Mouse (Mus musculus): ENCODE results near the gene Slco3a1.

Slco3a1 gene

DNA sequence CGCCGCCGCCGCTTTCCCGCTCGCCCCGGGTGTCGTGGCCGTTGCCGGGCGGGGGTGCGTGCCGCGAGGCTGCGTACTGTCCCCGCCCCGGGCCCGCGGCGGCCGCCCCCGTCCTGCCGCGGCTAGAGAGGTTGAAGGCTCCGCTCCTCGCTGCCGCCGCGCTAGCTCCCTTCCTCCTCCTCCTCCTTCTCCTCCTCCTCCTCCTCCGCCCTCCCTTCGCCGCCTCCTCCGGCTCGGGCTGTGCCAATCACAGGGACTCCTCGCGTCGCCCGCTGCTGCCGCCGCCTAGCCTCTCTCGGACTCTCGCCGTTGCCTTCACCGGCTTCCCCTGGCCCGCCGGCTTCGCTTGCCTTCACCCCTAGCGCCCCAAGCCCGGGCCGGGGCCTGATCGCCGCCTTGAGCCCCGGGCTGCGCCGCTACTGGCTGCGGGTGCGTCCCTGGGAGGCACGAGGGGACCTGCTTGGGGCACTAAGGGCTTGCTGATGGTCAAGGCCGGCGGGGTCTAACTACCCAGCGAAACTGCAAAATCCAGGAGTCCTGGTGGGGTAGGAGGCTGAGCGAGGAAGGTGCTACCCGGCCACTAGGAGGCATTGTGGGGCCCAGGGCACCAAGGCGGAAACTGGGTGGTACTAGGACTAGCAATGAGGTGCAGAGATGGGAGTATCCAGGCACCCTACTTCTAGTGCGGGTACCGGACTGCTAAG is at the start of gene Slco3a1:
Gene Slco3a1 (minus strand): TSS at position 173 of the 704 bp plus-strand sequence.
- DNase-seq (ENCODE audit: low read depth, low spot score): no peak

DNA sequence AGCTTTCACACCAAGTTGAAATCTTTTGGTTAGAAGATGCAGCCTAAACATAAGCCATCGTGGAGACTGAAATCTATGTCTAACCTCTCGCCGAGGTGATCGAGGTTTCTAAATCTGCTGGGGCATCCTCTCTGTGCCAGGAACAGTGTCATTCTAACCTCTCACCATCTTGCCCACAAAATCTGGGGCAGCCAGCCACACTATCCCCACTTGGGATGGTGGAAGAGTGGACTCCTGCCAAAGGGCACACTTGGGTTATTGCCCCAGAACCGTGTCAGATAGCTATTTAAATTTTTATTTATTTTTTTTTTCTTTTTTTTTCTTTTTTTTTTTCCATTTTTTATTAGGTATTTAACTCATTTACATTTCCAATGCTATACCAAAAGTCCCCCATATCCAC is 46.4 kb upstream of the Slco3a1 start:
- DNase-seq (ENCODE audit: low read depth, low spot score): no peak

DNA sequence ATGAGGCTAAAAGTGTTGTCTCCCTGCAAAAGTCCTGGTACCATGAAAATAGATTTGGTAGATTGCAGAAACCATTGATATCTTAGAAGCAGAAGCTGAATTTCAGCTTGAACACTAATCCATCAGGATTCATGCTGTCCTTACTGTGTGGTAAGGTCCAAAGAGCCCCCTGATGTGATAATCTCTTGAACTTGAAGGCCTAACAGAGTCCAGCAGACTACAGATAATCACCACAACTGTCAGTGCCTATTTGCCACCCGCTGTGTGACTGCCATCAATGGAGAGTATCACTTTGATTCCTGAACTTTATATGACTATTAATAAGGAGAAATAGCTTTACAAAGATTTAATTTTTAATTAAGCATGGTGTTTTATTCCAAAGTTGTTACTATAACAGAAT is 24.8 kb upstream of the Slco3a1 start:
- no peak for DNase-seq (ENCODE audit: low read depth, low spot score)

DNA sequence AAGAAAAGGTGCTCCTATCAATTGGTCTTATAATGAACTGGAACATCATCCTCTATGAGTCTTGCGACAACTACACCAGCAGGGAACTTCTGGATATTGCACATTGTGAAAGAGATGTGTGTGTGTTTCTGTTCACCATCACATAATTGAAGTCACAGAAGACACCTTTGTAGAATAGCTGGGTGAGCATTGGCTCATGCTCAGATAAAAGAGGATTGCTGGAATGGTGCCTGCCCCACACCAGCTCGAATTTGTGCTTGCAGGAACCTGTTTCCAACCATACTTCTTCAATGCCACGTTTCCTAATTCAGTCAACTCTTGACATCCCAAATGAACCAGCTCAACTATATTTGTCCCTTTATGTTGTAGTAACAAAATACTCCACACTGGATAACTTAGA is 21.1 kb upstream of the Slco3a1 start:
- no peak for DNase-seq (ENCODE audit: low read depth, low spot score)

DNA sequence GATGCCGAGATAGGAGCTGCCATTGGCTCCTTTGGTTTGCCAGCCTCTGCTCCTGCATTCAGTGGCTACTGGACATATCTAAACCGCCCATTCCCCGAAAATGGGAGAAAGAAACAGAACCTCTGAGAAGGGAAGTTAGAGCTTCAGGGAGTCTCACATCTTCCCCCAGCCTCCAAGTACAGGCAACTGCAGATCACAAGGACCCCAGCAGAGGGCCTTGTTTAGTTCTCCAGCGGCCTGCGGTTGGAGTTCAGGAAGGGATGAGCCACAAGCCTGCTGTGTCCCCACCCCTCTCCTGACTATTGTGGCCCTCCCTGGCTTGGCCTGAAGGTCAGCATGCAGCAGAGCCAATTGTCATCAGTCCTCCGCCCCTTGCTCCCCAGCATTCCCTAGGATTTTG is 836 bp upstream of the Slco3a1 start:
- DNase-seq (ENCODE audit: low read depth, low spot score): no peak

DNA sequence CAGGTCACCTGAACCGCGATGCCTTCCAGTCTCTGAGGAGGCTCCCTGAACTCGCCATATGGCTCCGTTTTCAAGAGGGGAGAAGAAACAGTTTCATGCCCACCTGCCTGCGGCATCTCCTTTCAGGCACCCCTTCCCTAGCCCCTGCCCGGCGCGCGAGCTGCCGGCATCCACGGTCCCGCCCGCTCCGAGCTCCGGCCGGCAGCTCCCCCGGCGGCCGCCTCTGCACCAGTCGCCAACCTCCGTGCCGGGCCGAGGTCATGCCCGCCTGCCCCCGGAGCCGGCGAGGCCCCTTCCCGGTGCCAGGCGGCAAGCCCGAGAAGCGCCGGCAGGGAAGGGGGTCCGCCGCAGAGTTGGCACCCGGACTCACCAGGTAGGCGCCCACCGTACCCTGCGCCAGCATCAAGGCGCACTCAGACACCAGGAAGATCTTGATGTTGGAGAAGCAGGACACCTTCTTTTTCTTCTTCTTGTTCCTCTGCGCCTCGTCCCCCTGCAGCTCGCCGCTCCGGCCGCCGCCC is 479 bp downstream of the Slco3a1 start:
- DNase-seq (ENCODE audit: low read depth, low spot score): no peak

DNA sequence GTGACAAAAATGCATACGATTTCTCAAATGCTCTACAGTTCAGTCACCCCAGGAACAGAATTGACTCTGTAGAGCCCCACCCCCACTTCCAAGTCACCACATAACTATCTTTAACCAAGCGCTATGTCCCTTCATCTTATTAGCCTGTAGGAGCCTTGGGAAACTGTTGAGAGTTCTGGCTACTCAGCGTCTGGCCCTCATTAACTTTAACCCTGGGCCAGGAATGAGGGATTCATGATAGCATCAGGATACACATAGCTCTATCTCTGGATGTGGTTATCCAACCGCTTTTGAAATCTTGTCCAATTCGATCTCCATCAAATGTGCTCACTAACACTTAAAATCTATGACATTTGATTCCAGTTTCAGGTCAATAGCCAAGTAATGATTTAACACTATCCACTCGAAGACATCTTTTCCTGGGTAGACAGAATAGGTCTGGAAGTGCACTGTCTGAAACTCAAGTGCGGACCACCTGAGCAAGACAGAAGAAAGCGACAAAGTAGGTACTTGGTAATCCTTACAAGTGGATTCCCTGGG is 1.4 kb downstream of the Slco3a1 start:
- no peak for DNase-seq (ENCODE audit: low read depth, low spot score)

DNA sequence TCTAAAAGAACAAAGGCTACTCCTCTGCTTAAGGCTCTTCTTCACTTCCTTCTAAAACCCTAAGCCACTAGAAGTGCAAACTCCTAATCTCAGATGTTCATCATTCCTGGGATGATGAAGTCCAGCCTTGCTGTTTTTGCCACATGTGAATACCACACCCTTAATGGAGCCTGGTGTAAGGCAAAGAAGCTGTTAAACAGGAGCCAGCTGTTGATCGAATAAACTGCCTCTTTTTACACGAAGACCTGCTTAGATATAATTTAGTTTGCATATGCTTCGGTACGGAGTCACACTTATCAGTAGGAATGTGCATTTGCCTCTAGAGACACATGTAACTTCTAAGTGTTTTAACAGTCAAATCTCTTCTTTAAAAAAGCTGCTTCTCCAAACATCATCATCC is 2.0 kb downstream of the Slco3a1 start:
- no peak for DNase-seq (ENCODE audit: low read depth, low spot score)

DNA sequence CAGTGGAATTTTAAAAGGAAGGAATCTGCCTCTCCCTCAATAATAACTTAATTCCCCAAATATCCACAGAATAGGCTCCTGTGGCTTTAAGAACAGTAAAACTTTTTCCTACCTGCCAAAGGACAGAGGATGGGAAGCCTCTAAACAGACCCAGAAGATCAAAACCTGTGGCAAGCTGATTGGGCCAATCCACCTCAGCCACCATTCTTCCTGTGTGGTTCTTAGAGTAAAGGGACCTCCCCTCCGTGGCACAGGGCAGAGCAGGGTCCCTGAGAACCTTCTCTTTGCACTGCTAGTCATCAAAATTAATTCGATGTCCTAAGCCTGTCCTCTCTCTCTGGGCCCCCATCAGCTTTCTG is 2.6 kb downstream of the Slco3a1 start:
- no peak for DNase-seq (ENCODE audit: low read depth, low spot score)

DNA sequence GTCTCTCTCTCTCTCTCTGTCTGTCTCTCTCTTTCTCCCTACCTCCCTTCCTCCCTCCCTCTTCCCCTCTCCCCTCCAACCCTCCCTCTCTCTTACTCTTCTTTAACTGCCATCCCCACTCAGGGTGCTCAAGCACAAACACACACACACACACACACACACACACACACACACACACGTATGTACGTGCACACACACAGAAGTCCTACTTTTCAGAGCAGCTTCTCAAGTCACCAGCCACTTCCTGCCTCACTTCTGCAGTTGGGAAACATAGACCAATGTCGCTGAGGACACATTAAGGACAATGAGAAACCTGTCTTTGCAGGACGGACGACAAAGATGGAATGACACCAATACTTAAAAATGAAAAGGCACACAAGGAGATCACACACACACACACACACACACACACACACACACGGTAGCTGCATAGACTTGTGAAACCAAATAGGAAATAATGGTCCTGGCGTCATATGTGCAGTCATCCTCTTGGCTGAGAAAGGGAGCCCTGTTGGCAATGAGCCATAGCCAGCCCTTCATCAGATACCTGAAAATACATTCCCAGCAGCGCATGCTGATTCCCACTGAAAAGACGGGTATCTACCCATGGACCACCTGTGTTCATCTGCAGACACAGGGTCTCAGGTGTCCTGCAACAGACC is 3.1 kb downstream of the Slco3a1 start:
- no peak for DNase-seq (ENCODE audit: low read depth, low spot score)

DNA sequence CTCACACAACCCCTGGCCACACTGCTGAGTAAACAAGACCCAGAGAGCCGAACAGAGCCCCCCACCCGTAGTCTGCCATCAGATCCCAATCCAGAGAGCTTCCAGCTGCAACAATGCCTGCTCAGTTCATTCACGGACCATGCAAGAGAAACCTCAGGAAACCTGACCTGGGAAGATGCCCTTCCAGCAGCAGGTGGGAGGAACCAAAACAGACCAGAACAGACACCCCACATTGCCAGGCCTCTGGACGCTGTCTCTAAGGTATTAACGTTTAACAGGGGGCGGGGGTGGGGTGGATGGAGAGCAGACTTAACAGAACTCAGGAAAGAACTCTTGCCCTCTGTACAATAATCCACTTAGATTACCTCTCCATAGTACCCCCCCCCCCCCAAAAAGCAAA is 4.9 kb downstream of the Slco3a1 start:
- no peak for DNase-seq (ENCODE audit: low read depth, low spot score)

DNA sequence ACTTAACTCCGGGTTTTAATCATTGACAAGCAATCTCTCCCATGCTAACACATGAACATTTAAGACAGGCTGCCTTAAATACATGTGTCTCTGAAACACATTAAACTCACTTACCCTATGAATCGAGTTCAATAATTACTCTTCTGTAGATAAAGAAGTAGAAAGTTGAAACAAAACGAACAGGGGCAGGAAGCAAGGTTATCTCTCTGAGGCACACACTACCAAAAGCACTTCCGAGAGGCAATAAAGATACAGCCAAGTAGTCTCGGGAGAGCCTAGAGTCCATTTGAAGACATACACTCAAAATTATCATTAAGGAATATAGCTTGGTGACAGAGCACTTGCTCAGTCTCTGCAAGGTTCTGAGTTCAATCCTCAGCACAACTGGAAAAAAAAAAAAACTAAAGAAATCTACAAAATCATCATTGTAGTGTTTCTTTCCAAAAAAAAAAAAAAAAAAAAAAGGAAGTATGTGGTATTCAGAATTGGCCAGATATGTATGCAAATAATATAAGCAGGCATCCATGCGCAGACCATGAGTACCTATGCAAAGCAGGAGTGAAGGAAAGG is 5.5 kb downstream of the Slco3a1 start:
- DNase-seq (ENCODE audit: low read depth, low spot score): no peak

DNA sequence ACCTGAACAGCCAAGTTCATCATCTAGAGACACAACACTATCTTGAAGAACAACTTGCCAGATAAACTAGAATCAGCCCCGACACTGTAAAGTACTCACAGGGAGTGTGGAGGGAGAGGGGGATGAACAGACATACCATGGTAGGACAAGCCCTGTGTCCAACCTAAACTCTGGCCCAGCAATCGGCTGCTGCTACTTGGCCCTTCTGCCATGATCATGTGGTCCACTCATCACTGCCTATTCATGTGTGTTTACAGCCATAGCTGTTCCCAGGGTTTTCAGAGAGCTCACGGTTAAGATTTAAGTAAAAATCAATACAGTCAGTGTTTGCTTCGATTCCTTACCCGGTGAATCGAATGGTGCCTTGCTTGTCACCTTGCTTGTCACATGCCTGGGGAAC is 7.9 kb downstream of the Slco3a1 start:
- DNase-seq (ENCODE audit: low read depth, low spot score): no peak

DNA sequence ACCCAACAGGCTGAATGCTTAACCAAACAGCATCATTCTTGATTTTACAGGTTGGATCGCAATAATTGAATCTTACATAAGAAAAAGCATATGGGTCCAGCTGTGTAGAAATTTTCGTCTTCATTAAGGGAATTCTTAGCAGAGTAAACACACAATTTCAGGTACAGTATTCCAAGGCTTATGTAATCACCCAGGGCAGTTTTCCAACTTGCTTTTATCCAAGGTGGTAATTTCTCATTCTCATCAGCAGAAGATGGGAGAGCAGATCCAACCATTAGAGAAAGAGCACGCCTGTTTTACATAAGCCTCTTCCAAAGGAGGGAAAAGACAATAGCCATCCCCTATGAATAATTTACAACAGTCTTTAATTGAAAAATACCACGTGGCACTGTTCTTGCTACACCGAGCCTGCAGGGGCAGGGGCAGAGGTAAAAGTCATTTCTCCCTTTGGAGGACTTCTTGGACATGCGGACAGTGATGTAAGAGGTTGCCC is 9.0 kb downstream of the Slco3a1 start:
- no peak for DNase-seq (ENCODE audit: low read depth, low spot score)

DNA sequence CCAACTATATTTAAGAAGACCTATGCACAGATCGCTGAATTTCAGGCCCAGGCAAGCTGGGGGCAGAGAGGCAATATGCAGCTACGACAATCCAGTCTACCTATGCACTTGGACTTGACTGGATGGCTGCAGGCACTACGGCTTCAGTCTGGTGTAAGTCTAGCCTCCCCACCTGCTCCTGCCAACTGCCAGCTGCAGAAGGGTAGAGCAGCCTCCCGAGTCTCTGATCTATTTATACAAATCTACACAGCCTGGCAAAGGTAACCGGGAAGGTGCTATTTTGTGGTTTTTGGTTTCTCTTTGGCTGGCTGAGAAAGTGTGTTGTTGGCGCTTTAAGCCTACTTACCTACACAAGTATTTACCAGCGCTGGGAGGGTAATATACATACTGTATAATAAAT is 10.3 kb downstream of the Slco3a1 start:
- no peak for DNase-seq (ENCODE audit: low read depth, low spot score)

DNA sequence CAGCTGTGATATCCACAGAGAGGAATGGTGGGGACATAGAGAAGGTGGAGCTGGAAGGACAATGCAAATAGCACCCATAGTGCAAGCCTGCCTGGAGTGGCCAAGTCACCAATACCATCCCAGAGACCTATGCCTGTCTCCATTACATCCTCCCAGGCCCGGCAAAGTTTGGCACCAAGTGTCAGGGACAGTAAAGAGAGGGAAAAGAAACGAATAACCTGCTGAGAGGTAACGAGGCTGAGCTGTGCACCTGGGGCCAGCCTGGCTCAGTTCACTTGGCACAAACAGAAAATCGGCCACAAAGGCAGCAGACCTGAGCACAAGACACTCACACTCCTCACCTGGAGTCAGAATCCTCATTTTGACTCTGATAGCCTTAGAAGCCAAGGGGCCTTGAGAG is 12.6 kb downstream of the Slco3a1 start:
- no peak for DNase-seq (ENCODE audit: low read depth, low spot score)

DNA sequence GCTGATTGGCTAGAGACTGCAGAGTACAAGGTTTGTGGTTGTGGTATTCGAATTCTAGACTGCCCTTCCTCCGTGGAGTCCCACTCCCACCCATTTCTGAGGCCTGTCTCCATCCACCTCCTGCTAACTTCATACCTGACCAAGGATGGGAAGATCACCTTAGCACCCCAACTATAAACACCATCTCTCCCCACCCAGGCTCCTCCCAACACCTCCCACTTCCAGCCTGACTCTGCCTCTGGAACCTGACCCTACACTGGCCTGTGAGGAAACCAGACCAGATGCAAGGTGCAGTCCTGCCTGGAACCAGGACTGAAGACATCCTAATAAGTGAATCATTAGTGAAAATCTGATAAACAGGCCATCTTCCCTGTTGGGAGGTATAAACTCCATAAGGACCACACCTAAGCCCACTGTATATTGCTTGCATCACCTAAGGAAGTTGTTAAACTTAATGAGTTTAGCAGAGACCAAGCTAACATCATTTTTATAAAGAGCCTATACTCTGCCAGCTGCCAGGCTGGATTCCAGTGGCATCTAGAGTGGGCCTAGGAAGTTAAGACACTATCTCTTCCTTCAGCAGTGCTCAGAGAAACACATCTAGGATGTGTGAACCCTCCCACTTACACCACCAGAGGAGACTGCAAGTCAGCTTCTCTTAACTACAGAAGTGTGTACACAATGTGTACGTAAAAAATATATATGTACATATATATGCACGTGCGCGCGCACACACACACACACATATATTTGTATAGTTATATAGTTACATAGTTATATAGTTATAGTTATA is 13.5 kb downstream of the Slco3a1 start:
- no peak for DNase-seq (ENCODE audit: low read depth, low spot score)

DNA sequence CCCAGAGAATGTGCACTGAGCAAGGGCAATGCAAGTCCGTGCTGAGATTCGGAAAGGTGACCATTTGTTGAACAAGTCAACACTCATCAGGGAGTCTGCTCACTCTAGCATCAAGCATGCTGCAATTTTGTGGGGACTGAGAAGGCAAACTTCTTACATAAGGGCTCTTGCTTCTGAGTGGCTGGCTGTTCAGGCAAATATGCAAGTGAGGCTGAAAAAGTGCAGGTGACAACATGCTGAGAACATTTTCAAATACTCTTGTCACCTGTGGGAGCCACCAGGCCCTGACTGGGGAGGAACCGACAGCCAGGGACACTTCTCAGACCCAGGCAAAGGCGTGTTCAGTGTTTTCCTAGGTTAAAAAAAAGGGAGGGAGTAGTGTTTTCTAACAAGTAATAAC is 18.4 kb downstream of the Slco3a1 start:
- DNase-seq (ENCODE audit: low read depth, low spot score): no peak

DNA sequence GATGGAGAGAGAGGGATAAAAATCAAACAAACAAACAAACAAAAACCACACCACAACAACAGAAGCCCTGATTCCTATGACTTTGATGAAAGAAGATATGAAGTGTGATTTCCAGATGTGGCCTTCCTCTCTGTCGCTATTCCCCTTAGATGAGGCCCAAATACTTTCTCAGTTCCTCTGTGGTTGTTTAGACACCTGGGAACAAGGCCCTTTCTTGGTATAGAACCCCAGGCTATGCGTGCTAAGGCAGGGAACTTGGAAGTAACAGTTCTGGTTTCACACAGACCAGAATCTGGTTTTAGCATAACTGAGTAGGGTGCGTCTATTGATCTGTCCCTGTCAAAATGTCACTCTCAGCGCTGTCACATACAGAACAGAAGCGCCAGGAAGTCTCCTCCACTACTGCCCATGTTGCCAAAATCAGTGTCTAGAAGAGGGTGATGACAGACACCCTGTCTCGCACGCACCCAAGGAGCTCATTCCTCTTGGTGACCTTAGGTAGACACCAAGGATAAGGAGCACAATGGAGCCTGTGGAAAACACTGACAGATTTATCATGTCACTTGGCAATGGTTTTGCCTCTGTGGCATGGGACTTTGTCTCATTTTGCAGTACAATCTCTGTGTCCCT is 23.0 kb downstream of the Slco3a1 start:
- DNase-seq (ENCODE audit: low read depth, low spot score): no peak

DNA sequence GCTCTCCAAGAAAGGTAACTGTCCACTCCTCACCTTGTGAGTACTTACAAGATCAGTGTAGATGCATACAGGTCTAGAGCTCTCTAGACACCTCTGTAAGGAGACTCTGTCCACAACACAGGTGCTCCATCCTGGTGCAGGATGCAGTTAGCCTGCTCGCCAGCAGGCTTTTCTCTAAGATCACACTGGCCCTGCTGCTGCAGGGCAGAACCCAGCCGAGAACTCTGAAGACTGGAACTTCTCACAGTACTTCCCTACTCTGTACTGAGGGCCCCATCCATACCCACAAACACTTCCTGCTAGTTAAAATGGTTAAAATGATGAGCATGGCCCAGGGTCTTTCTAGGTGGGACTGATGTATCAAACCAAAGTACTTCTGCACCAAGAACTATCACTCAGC is 24.7 kb downstream of the Slco3a1 start:
- no peak for DNase-seq (ENCODE audit: low read depth, low spot score)

DNA sequence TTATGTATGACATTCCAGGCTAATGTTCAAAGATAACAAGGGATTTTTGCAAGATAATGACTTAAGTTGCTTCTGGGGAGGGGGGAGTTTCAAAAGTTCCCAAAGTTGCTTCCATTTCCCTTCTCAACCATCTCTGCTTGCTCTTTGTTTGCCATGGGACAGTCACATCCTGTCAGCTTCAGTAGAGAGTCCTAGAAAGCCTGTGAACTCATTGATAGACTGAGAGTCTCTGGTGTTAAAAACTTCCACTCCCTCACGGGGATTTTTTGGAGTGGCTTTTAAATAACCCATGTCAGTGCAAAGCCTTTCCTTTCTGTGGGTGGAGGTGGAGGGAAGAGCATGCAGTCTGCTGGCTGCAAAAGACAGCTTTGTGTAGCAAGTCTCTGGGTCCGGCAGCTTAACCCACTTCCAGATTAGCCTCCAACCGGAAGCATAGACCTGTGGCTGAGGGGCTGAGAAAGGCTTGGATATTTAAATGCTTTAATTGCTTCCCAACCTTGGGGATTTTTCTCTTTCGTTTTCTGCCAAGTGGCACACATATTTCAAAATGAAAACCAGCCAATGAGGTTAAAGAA is 25.3 kb downstream of the Slco3a1 start:
- DNase-seq (ENCODE audit: low read depth, low spot score): no peak

Measured in WW6 (cell line).